Mouse (Mus musculus) c-Kit-negative CD71-positive TER-119-positive erythroid progenitor cells, embryonic 14.5 days (primary cell): ENCODE measurements around the gene Tsc22d1.

Experiments
- DNase-seq: peaks from one replicate; pipeline ENCODE4 v3.0.0-alpha.2; 2013; ENCODE audit warnings: low read depth, low spot score

Tsc22d1 gene

GRCm38 (mm10) chr14:76414862-76415780 lies at the start of gene Tsc22d1:
Tsc22d1 (plus strand) TSS chr14:76414961.
- DNase-seq = no peak

GRCm38 (mm10) chr14:76373638-76374037 lies 41.1 kb upstream of the Tsc22d1 start:
- DNase-seq = no peak

- DNase-seq = no peak
Observed at GRCm38 (mm10) chr14:76374601-76375000, 40.2 kb upstream of the Tsc22d1 start.

GRCm38 (mm10) chr14:76376561-76376960 lies 38.2 kb upstream of the Tsc22d1 start:
- no peak for DNase-seq

GRCm38 (mm10) chr14:76379411-76379810 lies 35.4 kb upstream of the Tsc22d1 start:
- DNase-seq = no peak

- DNase-seq = no peak
Observed at GRCm38 (mm10) chr14:76388025-76388424, 26.7 kb upstream of the Tsc22d1 start.

- no peak for DNase-seq
Observed at GRCm38 (mm10) chr14:76398251-76398650, 16.5 kb upstream of the Tsc22d1 start.

GRCm38 (mm10) chr14:76402574-76402973 lies 12.2 kb upstream of the Tsc22d1 start:
- DNase-seq = no peak

- no peak for DNase-seq
Observed at GRCm38 (mm10) chr14:76409111-76409510, 5.7 kb upstream of the Tsc22d1 start.

GRCm38 (mm10) chr14:76413773-76414121 lies 1.0 kb upstream of the Tsc22d1 start:
- no peak for DNase-seq

- DNase-seq = no peak
Observed at GRCm38 (mm10) chr14:76414122-76414861, 469 bp upstream of the Tsc22d1 start.

GRCm38 (mm10) chr14:76415781-76416301 lies 1.1 kb downstream of the Tsc22d1 start:
- no peak for DNase-seq

- no peak for DNase-seq
Observed at GRCm38 (mm10) chr14:76416366-76417040, 1.7 kb downstream of the Tsc22d1 start.

GRCm38 (mm10) chr14:76417346-76417745 lies 2.6 kb downstream of the Tsc22d1 start:
- no peak for DNase-seq

- no peak for DNase-seq
Observed at GRCm38 (mm10) chr14:76420726-76421125, 6.0 kb downstream of the Tsc22d1 start.

- DNase-seq = no peak
Observed at GRCm38 (mm10) chr14:76421162-76421561, 6.4 kb downstream of the Tsc22d1 start.

GRCm38 (mm10) chr14:76425422-76425821 lies 10.7 kb downstream of the Tsc22d1 start:
- no peak for DNase-seq

GRCm38 (mm10) chr14:76425986-76426530 lies 11.3 kb downstream of the Tsc22d1 start:
- no peak for DNase-seq

- no peak for DNase-seq
Observed at GRCm38 (mm10) chr14:76428855-76429254, 14.1 kb downstream of the Tsc22d1 start.

GRCm38 (mm10) chr14:76431918-76432317 lies 17.2 kb downstream of the Tsc22d1 start:
- no peak for DNase-seq

- DNase-seq = no peak
Observed at GRCm38 (mm10) chr14:76432369-76432768, 17.6 kb downstream of the Tsc22d1 start.

- DNase-seq = no peak
Observed at GRCm38 (mm10) chr14:76432816-76433215, 18.1 kb downstream of the Tsc22d1 start.
